Mouse (Mus musculus) cerebellum, adult 2 months (tissue): ENCODE measurements at regions not wholly inside any gene's neighbourhood (a gene's known extent, or its start where the extent isn't known, plus 50 kb on each side); places are given as distances from the start of the nearest gene placed in this dataset.

Source experiments
- CTCF ChIP-seq: fragments of 200-500 bp; IDR thresholded peaks from 2 replicates; pipeline ENCODE4 v1.5.1; 2011; ENCODE audit warnings: low read depth, mild to moderate bottlenecking, control low read depth, low read length, moderate library complexity, borderline replicate concordance; ENCODE audit not compliant: insufficient read depth
- POLR2A ChIP-seq: fragments of 200-500 bp; IDR thresholded peaks from 2 replicates; pipeline ENCODE4 v1.6.1; 2011; ENCODE audit warnings: low read length, control low read depth, borderline replicate concordance; ENCODE audit not compliant: insufficient read depth

DNA sequence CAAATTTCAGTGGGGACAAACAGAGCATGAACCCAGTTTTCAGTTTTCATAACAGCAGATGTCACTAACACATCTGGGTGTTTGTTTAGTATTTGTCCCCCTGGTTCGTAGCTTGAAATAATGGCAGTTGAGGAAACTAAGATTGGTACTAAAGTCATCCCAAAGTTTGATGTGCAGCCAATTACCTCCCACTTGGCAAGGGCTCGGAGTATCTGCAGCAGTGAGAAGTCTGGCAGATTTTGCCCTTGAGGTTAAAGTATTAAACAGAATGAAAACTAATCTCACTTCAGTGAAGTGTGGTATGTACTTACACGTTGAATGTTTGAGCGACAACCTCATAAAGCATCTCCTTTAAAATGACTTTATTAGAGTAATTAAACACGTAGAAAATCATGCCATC is 264.5 kb upstream of the AI593442 start:
- TF ChIP-seq POLR2A (no peak), CTCF (no peak)
